Mouse (Mus musculus) midbrain, embryonic 11.5 days (tissue): Measurements from ENCODE around the gene Gpr37l1. TPM values are rescaled to one million over a fixed set of nuclear protein-coding genes. Genes with fewer than 3 reads are reported as not detected.

Source experiments
- ATAC-seq: fragments of 200-750 bp; cut with Nextera tagmentation; 2 replicates; pipeline ENCODE4 v1.8.0; 2017; ENCODE audit warnings: moderate TSS enrichment, moderate library complexity; ENCODE audit not compliant: low FRiP score
- DNase-seq: peaks from one replicate; pipeline ENCODE4 v3.0.0; 2015; ENCODE audit warnings: low spot score; ENCODE audit errors: missing footprints
- H3K27ac ChIP-seq: fragments of 300-500 bp; sonication (generic); 2 replicates; pipeline ENCODE4 v1.5.1; 2014; ENCODE audit warnings: low read depth, low read length
- H3K27me3 ChIP-seq: fragments of 300-500 bp; sonication (generic); 2 replicates; pipeline ENCODE4 v1.6.1; 2014; ENCODE audit warnings: mild to moderate bottlenecking, low read length, moderate library complexity, mixed read lengths; ENCODE audit not compliant: control insufficient read depth, insufficient read depth
- H3K36me3 ChIP-seq: fragments of 300-500 bp; sonication (generic); 2 replicates; pipeline ENCODE4 v1.6.1; 2014; ENCODE audit warnings: mild to moderate bottlenecking, low read length, moderate library complexity, mixed read lengths; ENCODE audit not compliant: control insufficient read depth, insufficient read depth
- H3K4me1 ChIP-seq: fragments of 300-500 bp; sonication (generic); 2 replicates; pipeline ENCODE4 v1.6.1; 2014; ENCODE audit warnings: low read length; ENCODE audit not compliant: control insufficient read depth, insufficient read depth
- H3K4me2 ChIP-seq: fragments of 300-500 bp; sonication (generic); 2 replicates; pipeline ENCODE4 v1.6.1; 2014; ENCODE audit warnings: mild to moderate bottlenecking, moderate library complexity
- H3K4me3 ChIP-seq: fragments of 300-500 bp; sonication (generic); 2 replicates; pipeline ENCODE4 v1.5.1; 2014; ENCODE audit warnings: low read depth, low read length
- H3K9ac ChIP-seq: fragments of 300-500 bp; sonication (generic); 2 replicates; pipeline ENCODE4 v1.6.1; 2014; ENCODE audit warnings: low read length
- H3K9me3 ChIP-seq: fragments of 300-500 bp; sonication (generic); 2 replicates; pipeline ENCODE4 v1.6.1; 2016; ENCODE audit warnings: low read length; ENCODE audit not compliant: control insufficient read depth
- WGBS: fragments of 180-500 bp; shearing (Covaris S2); extraction: QIAGEN DNeasy Blood & Tissue Kit; methylation state at CpG from one replicate; pipeline ENCODE4 v1.1.7; 2014; 5-methylcytosine and 5-hydroxymethylcytosine counted together
- polyA plus RNA-seq: library from polyadenylated mRNA; unstranded; fragments of >200 nt; fragmentation: Nextera tagmentation; extraction: Ambion mirVana; gene quantifications from 2 replicates; pipeline ENCODE4 v1.2.1, GENCODE M21; 2014

The Gpr37l1 gene
- polyA plus RNA-seq, 1 experiment from 2014 or later, result not detected

DNA sequence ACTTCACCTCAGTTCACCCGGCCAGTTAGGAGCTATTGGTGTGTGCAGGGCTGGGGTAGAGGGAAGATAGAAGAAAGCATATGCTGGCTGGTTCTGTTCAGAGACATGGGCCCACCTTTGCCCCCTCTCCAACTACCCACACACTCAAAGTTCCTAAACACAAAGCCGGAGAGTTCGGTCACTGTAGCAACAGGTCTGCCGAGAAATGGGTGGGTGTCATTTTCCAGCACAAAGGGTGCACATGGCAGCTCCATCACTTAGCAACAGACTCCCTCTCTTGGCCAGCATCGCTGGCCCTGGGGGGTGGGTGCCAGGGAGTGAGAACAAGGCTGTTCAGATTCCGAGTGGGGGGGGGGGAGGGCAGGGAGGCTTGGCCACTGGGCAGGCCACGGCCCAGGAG is 8.4 kb downstream of the Gpr37l1 start:
- Histone ChIP-seq H3K36me3 (0 out of 2 replicates have a peak, but pooled peaks cover 3% of the 10 kb centered on the region), H3K27me3 (no peaks in the 10 kb centered on the region), H3K4me1 (no peaks in the 10 kb centered on the region; the same call in none of the 2 replicates), H3K9me3 (no peaks in the 10 kb centered on the region), H3K9ac (no peak overlapping the region), H3K4me2 (no peak overlapping the region), H3K4me3 (no peak overlapping the region), H3K27ac (no peak overlapping the region)
- WGBS, result 53% methylated on average over 7 of the region's 7 CpGs
- ATAC-seq, result peak; percentile 30
- DNase-seq, result no peak

DNA sequence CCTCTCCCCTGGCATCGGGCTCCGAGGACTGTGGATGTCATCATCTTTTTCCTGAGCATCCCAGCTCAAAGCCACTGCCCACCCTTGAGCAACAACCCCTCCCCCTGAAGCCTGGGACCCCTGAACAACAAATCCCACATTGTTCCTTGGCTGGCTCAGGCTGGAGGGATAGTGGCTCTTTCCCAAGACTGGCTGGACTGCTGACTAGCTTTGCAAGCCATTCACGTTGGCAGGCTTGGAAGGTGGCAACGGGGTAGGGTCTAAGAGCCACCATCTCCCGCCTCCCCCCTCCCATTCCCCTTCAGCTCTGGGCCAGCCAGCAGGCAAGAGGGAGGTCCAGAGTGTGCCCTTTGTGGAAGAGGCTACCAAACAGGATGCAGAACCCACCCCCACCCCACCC is 8.8 kb downstream of the Gpr37l1 start:
- peak; percentile 51 for ATAC-seq
- WGBS, result 60% methylated on average over 5 of the region's 5 CpGs
- H3K4me3 ChIP-seq, result no peak overlapping the region
- no peaks in the 10 kb centered on the region for H3K9me3 ChIP-seq
- H3K9ac ChIP-seq, result no peak overlapping the region
- H3K27ac ChIP-seq, result no peak overlapping the region
- H3K27me3 ChIP-seq, result no peaks in the 10 kb centered on the region
- no peak overlapping the region for H3K4me2 ChIP-seq
- no peak for DNase-seq
- no peaks in the 10 kb centered on the region; the same call in none of the 2 replicates for H3K4me1 ChIP-seq
- 0 out of 2 replicates have a peak, but pooled peaks cover 3% of the 10 kb centered on the region for H3K36me3 ChIP-seq

DNA sequence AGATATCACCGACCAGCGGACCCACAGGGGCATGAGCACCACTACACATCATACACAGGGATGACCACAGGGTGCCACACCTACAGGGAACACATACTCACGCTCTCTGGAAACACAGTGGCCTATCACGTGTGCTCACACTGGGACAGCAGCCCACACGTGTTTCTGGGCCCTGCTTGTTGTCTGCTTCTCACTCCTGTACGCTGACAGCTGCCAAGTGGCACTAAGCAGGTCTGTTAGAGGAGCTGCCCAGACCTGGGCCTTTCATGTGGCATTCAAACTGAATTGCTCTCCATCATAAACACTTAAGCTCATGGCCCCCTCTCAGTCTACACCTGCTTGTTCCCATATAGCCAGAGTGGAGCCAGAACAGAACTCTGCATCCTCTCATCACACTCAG is 11.2 kb downstream of the Gpr37l1 start:
- no peak overlapping the region for H3K27ac ChIP-seq
- H3K27me3 ChIP-seq, result no peaks in the 10 kb centered on the region
- no peaks in the 10 kb centered on the region for H3K9me3 ChIP-seq
- no peak overlapping the region for H3K4me2 ChIP-seq
- H3K4me1 ChIP-seq, result no peaks in the 10 kb centered on the region; the same call in none of the 2 replicates
- no peak overlapping the region for H3K4me3 ChIP-seq
- WGBS, result 85% methylated on average over 6 of the region's 6 CpGs
- 0 out of 2 replicates have a peak, but pooled peaks cover 3% of the 10 kb centered on the region for H3K36me3 ChIP-seq
- no peak for DNase-seq
- no peak overlapping the region for H3K9ac ChIP-seq
- no peak for ATAC-seq

DNA sequence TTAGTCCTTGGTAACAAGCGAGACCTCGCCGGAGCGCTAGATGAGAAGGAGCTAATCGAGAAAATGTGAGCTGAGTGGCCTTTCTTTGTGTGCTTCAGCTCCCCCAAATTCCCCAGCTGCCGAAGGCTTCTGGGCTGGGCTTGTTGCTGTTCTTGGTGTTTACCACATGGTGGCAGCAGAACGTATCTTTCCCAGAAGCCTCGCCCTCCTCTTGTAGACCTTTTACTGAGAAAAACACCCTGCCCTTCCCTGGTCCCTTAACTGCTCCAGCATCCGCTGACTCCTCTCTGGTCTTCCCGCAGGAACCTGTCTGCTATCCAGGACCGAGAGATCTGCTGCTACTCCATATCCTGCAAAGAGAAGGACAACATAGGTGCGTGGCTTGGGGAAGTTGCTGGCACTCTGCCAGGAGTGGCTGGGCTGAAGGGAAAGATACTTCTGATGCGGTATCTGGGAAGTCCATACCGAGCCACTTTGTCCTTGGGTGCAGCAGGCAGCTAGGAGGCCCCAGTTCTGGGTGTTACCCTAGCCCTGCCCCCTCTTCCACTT is 13.0 kb downstream of the Gpr37l1 start:
- Histone ChIP-seq H3K4me1 (no peaks in the 10 kb centered on the region; the same call in none of the 2 replicates), H3K36me3 (0 out of 2 replicates have a peak, but pooled peaks cover 3% of the 10 kb centered on the region), H3K27ac (peak overlapping the region; percentile 73), H3K9ac (peak overlapping the region; percentile 73), H3K9me3 (no peaks in the 10 kb centered on the region), H3K27me3 (no peaks in the 10 kb centered on the region), H3K4me3 (peak overlapping the region; percentile 20; the same call in 1 of the 2 replicates), H3K4me2 (peak overlapping the region; percentile 49)
- ATAC-seq (peak; percentile 58), DNase-seq (peak; percentile 96)
- 4% methylated on average over 14 of the region's 14 CpGs for WGBS

DNA sequence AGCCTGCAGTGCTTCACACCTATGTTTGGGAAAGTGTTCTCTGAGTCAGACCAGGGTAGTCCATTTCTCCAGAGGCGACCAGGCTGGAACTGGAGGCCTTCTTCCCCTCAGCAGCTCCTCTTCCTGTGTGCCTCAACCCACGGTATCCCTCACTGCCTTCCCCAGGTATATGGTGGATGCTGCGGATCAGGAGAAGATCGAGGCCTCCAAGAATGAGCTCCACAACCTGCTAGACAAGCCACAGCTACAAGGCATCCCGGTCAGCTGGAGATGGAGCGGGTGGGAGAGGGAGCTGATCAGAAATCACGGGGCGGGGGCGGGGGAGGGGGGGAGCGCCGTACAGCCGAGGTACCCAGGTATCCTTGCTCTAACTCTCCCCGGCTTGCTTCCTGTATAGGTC is 13.5 kb downstream of the Gpr37l1 start:
- Histone ChIP-seq H3K4me2 (peak overlapping the region; percentile 49), H3K9me3 (no peaks in the 10 kb centered on the region), H3K4me3 (peak overlapping the region; percentile 20; the same call in 1 of the 2 replicates), H3K9ac (peak overlapping the region; percentile 73), H3K27ac (peak overlapping the region; percentile 73), H3K36me3 (0 out of 2 replicates have a peak, but pooled peaks cover 3% of the 10 kb centered on the region), H3K27me3 (no peaks in the 10 kb centered on the region), H3K4me1 (no peaks in the 10 kb centered on the region; the same call in none of the 2 replicates)
- DNase-seq (no peak), ATAC-seq (peak; percentile 33)
- WGBS, result 16% methylated on average over 12 of the region's 13 CpGs

DNA sequence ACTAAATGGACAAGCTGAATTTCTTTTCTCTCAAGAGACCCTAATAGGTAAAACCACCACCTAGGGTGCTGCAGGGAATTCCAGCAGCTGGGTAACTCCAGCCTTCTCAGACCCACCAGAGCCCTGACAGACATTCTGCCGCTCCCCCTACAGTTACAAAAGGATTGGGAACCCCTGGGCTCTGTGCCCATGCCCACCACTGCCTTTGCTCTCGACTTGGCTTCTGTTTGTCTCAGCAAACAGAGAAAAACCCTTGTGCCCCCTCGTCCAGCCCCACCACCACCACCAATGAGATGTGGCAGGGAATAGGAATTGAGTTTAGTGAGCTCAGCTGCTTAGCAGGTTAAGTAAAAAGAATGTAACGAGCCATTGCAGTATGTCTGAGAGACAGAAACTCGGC is 18.5 kb downstream of the Gpr37l1 start:
- Histone ChIP-seq H3K27me3 (peaks cover 3% of the 10 kb centered on the region; the same call in 1 of the 2 replicates), H3K27ac (no peak overlapping the region), H3K4me2 (no peak overlapping the region), H3K36me3 (no peaks in the 10 kb centered on the region), H3K4me3 (no peak overlapping the region), H3K9me3 (no peaks in the 10 kb centered on the region), H3K4me1 (peaks cover 10% of the 10 kb centered on the region), H3K9ac (no peak overlapping the region)
- no peak for DNase-seq
- 76% methylated on average over 5 of the region's 5 CpGs for WGBS
- no peak for ATAC-seq

DNA sequence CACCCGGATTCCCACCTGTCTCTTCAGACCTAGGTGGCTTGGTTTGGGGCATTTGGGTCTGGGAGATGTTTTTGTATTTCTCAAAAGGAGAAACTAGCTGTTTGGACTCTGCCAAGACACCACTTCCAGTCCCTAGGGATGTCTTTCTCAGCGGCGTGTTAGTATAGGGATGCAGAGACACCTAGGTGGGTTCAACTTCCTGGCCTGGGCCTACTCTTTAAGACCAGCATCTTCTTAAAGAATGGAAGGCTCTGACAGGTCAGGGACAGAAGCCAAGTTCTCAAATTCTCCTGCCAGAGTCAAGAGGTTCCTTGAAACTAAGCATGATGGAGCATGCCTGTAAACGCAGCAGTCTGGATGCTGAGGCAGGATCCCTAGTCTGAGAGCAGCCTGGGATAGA is 19.0 kb downstream of the Gpr37l1 start:
- no peak for ATAC-seq

DNA sequence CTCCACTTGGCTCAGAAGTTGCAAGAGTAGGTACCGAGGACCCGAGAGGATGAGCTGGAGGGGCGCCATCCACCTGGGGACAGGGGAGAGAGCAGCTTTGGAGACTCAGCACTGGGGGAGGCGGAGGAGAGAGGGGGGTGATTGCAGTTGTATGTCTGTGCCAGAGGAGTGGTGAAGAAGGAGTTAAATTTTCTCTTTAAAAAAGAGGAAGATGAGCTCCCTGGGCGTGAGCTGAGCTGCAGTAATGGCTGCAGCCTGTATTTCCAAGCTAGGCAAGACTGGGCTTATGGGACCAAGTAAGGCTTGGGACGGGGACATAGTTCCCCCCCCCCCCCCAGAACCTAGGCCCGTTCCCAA is 19.8 kb downstream of the Gpr37l1 start:
- 0% methylated on average over 7 of the region's 7 CpGs for WGBS
- Histone ChIP-seq H3K36me3 (no peaks in the 10 kb centered on the region), H3K4me3 (peak overlapping the region; percentile 85), H3K9ac (peak overlapping the region; percentile 95), H3K9me3 (no peaks in the 10 kb centered on the region), H3K4me2 (peak overlapping the region; percentile 92), H3K27ac (no peak overlapping the region), H3K27me3 (peaks cover 3% of the 10 kb centered on the region; the same call in 1 of the 2 replicates), H3K4me1 (peaks cover 10% of the 10 kb centered on the region)
- DNase-seq (no peak), ATAC-seq (no peak; the same call in 1 of the 2 replicates)

More for the DNA sequence above, 19.0 kb downstream of the Gpr37l1 start:
- H3K9me3 ChIP-seq, result no peaks in the 10 kb centered on the region
- H3K9ac ChIP-seq, result no peak overlapping the region
- no peak overlapping the region for H3K27ac ChIP-seq
- peaks cover 3% of the 10 kb centered on the region; the same call in 1 of the 2 replicates for H3K27me3 ChIP-seq
- 82% methylated on average over 4 of the region's 4 CpGs for WGBS
- peaks cover 10% of the 10 kb centered on the region for H3K4me1 ChIP-seq
- no peaks in the 10 kb centered on the region for H3K36me3 ChIP-seq
- H3K4me2 ChIP-seq, result peak overlapping the region; percentile 92
- DNase-seq, result no peak
- H3K4me3 ChIP-seq, result peak overlapping the region; percentile 85; the same call in 1 of the 2 replicates

DNA sequence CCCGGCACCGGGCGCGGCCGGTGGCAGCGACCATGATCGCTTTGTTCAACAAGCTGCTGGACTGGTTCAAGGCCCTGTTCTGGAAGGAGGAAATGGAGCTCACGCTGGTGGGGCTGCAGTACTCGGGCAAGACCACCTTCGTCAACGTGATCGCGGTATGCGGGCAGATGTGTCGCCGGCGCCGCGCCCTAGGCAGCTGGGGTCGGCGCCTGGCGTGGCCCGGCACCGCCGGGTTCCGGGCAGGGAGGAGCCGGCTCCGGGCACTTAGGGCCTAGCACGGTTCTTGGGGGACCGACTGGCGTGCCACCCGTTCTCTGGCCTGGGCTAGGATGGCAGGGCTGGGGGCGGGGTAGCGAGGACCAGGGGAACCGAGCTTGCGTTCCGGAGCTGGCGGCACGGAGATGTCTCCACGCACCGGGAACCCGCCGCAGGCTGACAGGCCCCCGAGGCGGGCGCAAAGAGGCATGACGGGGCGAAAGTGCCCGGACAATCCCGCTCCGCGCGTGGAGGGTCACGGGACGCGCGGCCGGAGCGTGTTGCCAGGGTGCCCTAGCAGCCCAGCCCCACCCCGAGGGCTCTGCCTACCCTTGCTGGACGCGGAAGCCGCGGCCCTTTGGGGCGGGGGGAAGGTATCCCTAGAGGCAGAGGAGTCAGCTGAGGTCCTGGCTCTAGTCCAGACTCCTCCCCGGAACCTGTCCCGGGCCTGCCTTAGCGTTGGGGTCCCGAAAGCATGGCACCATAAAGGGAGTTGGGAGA is 20.4 kb downstream of the Gpr37l1 start:
- H3K36me3 ChIP-seq, result no peaks in the 10 kb centered on the region
- WGBS, result under 1% methylated on average over 67 of the region's 69 CpGs
- peak overlapping the region; percentile 95 for H3K9ac ChIP-seq
- DNase-seq (peak; percentile 96), ATAC-seq (peak; percentile 81)
- peak overlapping the region; percentile 85 for H3K4me3 ChIP-seq
- no peaks in the 10 kb centered on the region for H3K9me3 ChIP-seq
- H3K4me1 ChIP-seq, result peaks cover 10% of the 10 kb centered on the region
- H3K27ac ChIP-seq, result peak overlapping the region; percentile 63
- peak overlapping the region; percentile 92 for H3K4me2 ChIP-seq
- peaks cover 3% of the 10 kb centered on the region; the same call in 1 of the 2 replicates for H3K27me3 ChIP-seq
